Mouse (Mus musculus): Measurements from ENCODE around the gene Scnn1a.

DNA sequence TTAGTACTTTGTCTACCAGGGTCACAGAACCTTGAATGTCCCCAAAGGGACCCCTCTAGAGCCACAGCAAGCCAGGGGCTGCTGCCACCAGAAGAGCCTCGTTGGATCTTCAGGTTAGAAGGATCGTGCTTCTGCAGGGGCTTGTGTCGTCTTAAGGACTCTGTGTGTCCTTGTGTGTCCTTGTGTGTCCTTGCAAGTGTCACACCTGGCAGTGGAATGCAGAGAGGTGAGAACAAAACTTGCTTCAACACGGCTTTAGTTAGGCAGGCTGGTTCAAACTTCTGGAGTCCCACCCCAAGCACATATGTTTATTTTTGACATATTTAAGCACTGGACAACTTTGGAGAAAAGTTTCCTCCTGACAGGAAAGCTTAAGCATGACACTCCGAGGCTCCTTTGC is 31.7 kb upstream of the Scnn1a start:
- TF ChIP-seq CTCF (IDR thresholded peaks at IDR 0.05; ENCODE audit: extremely low read depth, insufficient read length, insufficient replicate concordance, low read depth, low read length) (no peak), POLR2A (IDR thresholded peaks at IDR 0.05; ENCODE audit: low read depth, low read length) (no peak)

Data from small intestine, adult 2 months (tissue).